Mouse (Mus musculus): ENCODE data around the gene Ccer2. TPM values are rescaled to one million over a fixed set of nuclear protein-coding genes. Genes with fewer than 3 reads are reported as not detected.
A peak's percentile ranks its signal among the peaks of the same experiment; 100 is the strongest.

Gene Ccer2
- not detected for polyA plus RNA-seq (2017; shearing (Covaris generic))

GRCm38 (mm10) chr7:28756079-28756478, at the start of gene Ccer2:
Gene Ccer2, plus strand, starts transcription at chr7:28756174.
- ATAC-seq: no peak

GRCm38 (mm10) chr7:28709454-28709853, 46.5 kb upstream of the Ccer2 start:
- no peak for ATAC-seq

GRCm38 (mm10) chr7:28710962-28711361, 45.0 kb upstream of the Ccer2 start:
- ATAC-seq: no peak

- ATAC-seq: no peak
Observed at GRCm38 (mm10) chr7:28714667-28715066, 41.3 kb upstream of the Ccer2 start.

GRCm38 (mm10) chr7:28715598-28715997, 40.4 kb upstream of the Ccer2 start:
- ATAC-seq: no peak

GRCm38 (mm10) chr7:28716590-28717281, 39.2 kb upstream of the Ccer2 start, which contains the start of gene Fbxo17:
Gene Fbxo17, plus strand, starts transcription at chr7:28716804.
- peak; percentile 80 for ATAC-seq

- no peak for ATAC-seq
Observed at GRCm38 (mm10) chr7:28717726-28718125, 38.2 kb upstream of the Ccer2 start.

GRCm38 (mm10) chr7:28719159-28719558, 36.8 kb upstream of the Ccer2 start:
- ATAC-seq: no peak

- no peak for ATAC-seq
Observed at GRCm38 (mm10) chr7:28719650-28720049, 36.3 kb upstream of the Ccer2 start.

GRCm38 (mm10) chr7:28720753-28721537, 35.0 kb upstream of the Ccer2 start:
- no peak for ATAC-seq

- ATAC-seq: no peak
Observed at GRCm38 (mm10) chr7:28722079-28722478, 33.9 kb upstream of the Ccer2 start.

GRCm38 (mm10) chr7:28724613-28725012, 31.4 kb upstream of the Ccer2 start:
- no peak for ATAC-seq

- peak; percentile 87 for ATAC-seq
Observed at GRCm38 (mm10) chr7:28726600-28726999, 29.4 kb upstream of the Ccer2 start.

GRCm38 (mm10) chr7:28727649-28728340, 28.2 kb upstream of the Ccer2 start:
- no peak for ATAC-seq

GRCm38 (mm10) chr7:28732341-28733142, 23.4 kb upstream of the Ccer2 start:
- ATAC-seq: peak; percentile 63

GRCm38 (mm10) chr7:28733211-28733610, 22.8 kb upstream of the Ccer2 start:
- no peak for ATAC-seq

GRCm38 (mm10) chr7:28735701-28736100, 20.3 kb upstream of the Ccer2 start:
- no peak for ATAC-seq

GRCm38 (mm10) chr7:28739829-28740228, 16.1 kb upstream of the Ccer2 start:
- no peak for ATAC-seq

- no peak for ATAC-seq
Observed at GRCm38 (mm10) chr7:28740949-28741348, 15.0 kb upstream of the Ccer2 start.

GRCm38 (mm10) chr7:28741368-28741708, 14.6 kb upstream of the Ccer2 start:
- ATAC-seq: peak; percentile 19

GRCm38 (mm10) chr7:28741709-28742438, 14.1 kb upstream of the Ccer2 start, which contains the start of the genes Mrps12 and Sars2:
Gene Mrps12, minus strand, starts transcription at chr7:28741820.
Gene Sars2, plus strand, starts transcription at chr7:28741992.
- ATAC-seq: peak; percentile 98

GRCm38 (mm10) chr7:28749935-28750334, 6.0 kb upstream of the Ccer2 start:
- no peak for ATAC-seq

Data from inflammation-experienced regulatory T-cells, adult 6 months (primary cell).